Mouse (Mus musculus): Measurements from ENCODE around the gene Sh3pxd2a. TPM values are rescaled to one million over a fixed set of nuclear protein-coding genes. Genes with fewer than 3 reads are reported as not detected.

The Sh3pxd2a gene
- polyA plus RNA-seq, 1 experiment from 2014 or later: 6.9 TPM

DNA sequence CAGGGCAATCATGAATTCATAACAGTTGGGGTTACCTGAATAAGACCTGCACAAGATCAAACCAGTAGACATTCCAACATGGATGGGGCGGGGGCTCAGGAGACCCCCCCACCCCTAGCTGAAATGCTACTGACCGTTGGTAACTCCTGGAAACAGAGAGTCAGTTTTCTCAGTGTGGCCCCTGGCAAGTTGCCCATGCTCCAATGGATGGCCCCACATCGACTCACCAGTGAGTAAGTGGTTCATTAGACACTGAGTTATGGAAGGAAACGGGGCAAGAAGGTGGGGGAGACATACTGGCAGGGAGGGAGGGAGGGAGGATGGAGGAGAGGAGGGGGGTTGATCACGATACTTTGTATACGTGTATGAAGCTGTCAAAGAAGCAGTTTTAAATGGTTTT lies 8.2 kb downstream of the Sh3pxd2a start:
- Histone ChIP-seq H3K27me3 (ENCODE audit: control insufficient read depth, insufficient read depth, low read length) (no peaks in the 10 kb centered on the region), H3K4me2 (replicated peaks; ENCODE audit: low read depth, low read length) (no peak overlapping the region), H3K27ac (ENCODE audit: low read depth, low read length) (no peak overlapping the region), H3K4me1 (replicated peaks; ENCODE audit: control insufficient read depth, insufficient read depth, low read length) (no peaks in the 10 kb centered on the region; the same call in 1 of the 2 replicates), H3K36me3 (ENCODE audit: control insufficient read depth, insufficient read depth, low read length) (no peaks in the 10 kb centered on the region), H3K4me3 (ENCODE audit: low read depth, low read length) (no peak overlapping the region), H3K9me3 (ENCODE audit: control insufficient read depth, low read length) (no peaks in the 10 kb centered on the region), H3K9ac (ENCODE audit: low read depth, low read length) (no peak overlapping the region)
- no peak for DNase-seq (ENCODE audit: low spot score)
- WGBS: 80% methylated on average over 6 of the region's 6 CpGs
- no peak for ATAC-seq (ENCODE audit: low FRiP score)

DNA sequence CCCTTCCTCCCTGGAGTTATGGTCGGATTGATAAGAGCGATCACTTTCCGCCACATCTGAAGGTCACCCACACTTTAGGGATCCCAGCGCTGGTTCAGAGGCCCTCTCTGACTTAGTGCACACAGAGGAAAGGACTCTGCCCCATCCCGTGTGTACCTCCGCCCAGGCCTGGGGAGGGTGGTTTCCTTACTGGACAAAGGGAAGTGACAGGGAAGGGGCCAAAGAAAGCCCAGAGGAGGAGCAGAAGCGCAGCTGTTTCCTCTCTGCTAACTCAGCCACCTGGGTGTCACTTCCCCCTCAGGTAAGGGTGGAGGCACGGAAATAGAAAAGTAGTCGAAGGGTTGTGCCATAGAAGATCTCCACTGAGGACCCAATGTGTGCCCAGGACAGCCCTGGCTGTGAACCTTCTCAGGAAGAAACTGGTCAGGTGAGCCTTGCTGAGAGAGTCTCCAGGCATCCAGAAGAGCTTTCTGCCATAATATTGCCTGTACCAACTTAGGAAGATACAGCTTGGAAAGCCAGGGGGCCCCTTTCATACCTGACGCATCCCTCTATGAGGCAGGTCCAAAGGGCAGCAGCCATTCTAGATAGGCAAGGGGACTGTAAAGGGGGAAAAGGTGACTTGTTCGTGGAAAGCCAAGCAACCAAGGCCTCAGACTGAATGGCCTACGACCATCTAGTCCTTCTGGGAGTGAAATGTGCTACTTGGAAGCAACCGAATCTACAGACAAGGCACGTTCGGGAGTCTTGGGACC lies 9.0 kb downstream of the Sh3pxd2a start:
- Histone ChIP-seq H3K27me3 (ENCODE audit: control insufficient read depth, insufficient read depth, low read length) (no peaks in the 10 kb centered on the region), H3K4me1 (replicated peaks; ENCODE audit: control insufficient read depth, insufficient read depth, low read length) (peaks cover 8% of the 10 kb centered on the region), H3K4me3 (ENCODE audit: low read depth, low read length) (no peak overlapping the region), H3K27ac (ENCODE audit: low read depth, low read length) (no peak overlapping the region), H3K9ac (ENCODE audit: low read depth, low read length) (no peak overlapping the region), H3K36me3 (ENCODE audit: control insufficient read depth, insufficient read depth, low read length) (no peaks in the 10 kb centered on the region), H3K4me2 (replicated peaks; ENCODE audit: low read depth, low read length) (no peak overlapping the region), H3K9me3 (ENCODE audit: control insufficient read depth, low read length) (no peaks in the 10 kb centered on the region)
- no peak for ATAC-seq (ENCODE audit: low FRiP score)
- DNase-seq (ENCODE audit: low spot score): no peak
- 87% methylated on average over 15 of the region's 15 CpGs for WGBS

DNA sequence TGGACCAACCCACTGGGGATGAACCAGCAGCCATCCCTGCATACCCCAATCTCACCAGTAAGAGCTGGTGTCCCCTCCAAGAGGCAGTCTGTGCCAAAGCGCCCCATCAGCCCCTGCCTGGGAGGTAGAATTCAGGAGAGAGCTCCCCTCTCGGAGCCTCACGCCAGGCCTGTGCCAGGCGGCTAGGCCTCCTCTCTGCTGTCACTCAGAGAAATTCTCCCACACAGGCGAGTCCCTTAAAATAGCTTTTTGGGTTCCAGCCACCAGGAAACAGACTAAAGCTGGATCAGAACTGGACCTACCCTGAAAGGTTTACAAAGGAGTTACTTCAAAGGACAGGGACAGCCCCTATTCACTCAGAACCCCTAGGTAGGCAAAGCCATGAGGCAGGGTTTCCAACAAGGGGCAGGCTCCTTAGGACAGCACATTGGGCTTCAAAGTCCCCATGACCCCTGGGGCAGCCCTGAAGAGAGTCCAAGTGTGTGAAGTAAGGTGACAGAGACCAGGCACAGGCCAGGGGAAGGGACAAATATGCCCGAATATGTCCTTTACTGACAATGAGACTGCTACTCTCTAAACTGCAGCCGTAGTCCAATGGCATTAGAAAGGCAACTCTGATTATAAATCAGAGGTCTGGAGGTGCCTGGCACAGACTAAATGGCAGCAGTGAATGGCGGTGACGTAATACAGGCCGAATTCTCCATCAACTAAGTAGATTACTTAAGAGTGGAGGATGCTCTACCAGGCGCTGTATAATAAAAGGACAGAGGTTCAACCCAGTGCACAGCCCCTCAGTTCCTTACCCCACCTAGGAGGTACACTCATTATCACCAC lies 9.8 kb downstream of the Sh3pxd2a start:
- Histone ChIP-seq H3K4me2 (replicated peaks; ENCODE audit: low read depth, low read length) (no peak overlapping the region), H3K9ac (ENCODE audit: low read depth, low read length) (no peak overlapping the region), H3K27me3 (ENCODE audit: control insufficient read depth, insufficient read depth, low read length) (no peaks in the 10 kb centered on the region), H3K4me1 (replicated peaks; ENCODE audit: control insufficient read depth, insufficient read depth, low read length) (peaks cover 8% of the 10 kb centered on the region), H3K27ac (ENCODE audit: low read depth, low read length) (no peak overlapping the region), H3K9me3 (ENCODE audit: control insufficient read depth, low read length) (no peaks in the 10 kb centered on the region), H3K4me3 (ENCODE audit: low read depth, low read length) (no peak overlapping the region), H3K36me3 (ENCODE audit: control insufficient read depth, insufficient read depth, low read length) (no peaks in the 10 kb centered on the region)
- DNase-seq (ENCODE audit: low spot score) (no peak), ATAC-seq (ENCODE audit: low FRiP score) (no peak)
- 77% methylated on average over 11 of the region's 11 CpGs for WGBS

DNA sequence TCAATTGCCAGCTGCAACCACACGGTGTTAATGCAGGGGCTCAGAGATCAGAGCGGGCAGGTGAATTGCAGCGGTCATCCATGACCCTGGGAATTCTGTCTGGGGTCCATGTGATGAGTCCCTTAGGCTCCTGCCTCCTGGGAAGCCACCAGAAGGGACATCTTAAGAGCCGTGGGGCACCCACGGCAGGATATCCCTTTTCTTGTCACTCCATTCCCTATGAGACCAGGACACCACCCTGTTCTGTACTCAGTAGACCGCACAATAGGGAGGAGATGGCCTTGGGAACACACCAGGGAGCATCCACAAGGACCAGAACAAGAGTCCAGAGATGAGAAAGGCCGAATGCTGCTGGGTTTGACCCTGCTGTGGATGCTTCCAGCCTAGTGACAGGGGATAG lies 10.8 kb downstream of the Sh3pxd2a start:
- Histone ChIP-seq H3K27ac (ENCODE audit: low read depth, low read length) (no peak overlapping the region), H3K9ac (ENCODE audit: low read depth, low read length) (no peak overlapping the region), H3K4me1 (replicated peaks; ENCODE audit: control insufficient read depth, insufficient read depth, low read length) (peaks cover 8% of the 10 kb centered on the region), H3K27me3 (ENCODE audit: control insufficient read depth, insufficient read depth, low read length) (no peaks in the 10 kb centered on the region), H3K4me3 (ENCODE audit: low read depth, low read length) (no peak overlapping the region), H3K4me2 (replicated peaks; ENCODE audit: low read depth, low read length) (no peak overlapping the region), H3K9me3 (ENCODE audit: control insufficient read depth, low read length) (no peaks in the 10 kb centered on the region), H3K36me3 (ENCODE audit: control insufficient read depth, insufficient read depth, low read length) (no peaks in the 10 kb centered on the region)
- ATAC-seq (ENCODE audit: low FRiP score) (no peak), DNase-seq (ENCODE audit: low spot score) (no peak)
- WGBS: 91% methylated on average over 7 of the region's 7 CpGs

DNA sequence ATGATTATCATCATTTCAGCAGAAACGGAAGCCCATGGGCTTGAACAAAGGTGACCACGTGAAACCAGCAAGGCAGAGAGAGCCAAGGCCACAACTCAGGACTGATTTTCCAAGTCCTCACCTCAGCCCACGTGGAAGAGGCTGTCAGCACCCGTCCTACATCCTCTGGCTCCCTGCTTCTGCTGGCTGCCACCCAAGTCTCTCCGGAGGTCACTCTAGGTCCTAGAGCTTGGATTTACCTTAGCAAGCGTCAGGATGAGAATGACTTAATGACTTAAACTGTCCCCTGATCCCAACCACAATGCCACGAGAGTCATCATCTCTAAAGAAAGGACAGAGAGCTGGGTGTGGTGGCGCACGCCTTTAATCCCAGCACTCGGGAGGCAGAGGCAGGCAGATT lies 11.5 kb downstream of the Sh3pxd2a start:
- Histone ChIP-seq H3K27me3 (ENCODE audit: control insufficient read depth, insufficient read depth, low read length) (no peaks in the 10 kb centered on the region), H3K4me3 (ENCODE audit: low read depth, low read length) (no peak overlapping the region), H3K36me3 (ENCODE audit: control insufficient read depth, insufficient read depth, low read length) (no peaks in the 10 kb centered on the region), H3K4me1 (replicated peaks; ENCODE audit: control insufficient read depth, insufficient read depth, low read length) (peaks cover 8% of the 10 kb centered on the region), H3K4me2 (replicated peaks; ENCODE audit: low read depth, low read length) (no peak overlapping the region), H3K9ac (ENCODE audit: low read depth, low read length) (no peak overlapping the region), H3K9me3 (ENCODE audit: control insufficient read depth, low read length) (no peaks in the 10 kb centered on the region), H3K27ac (ENCODE audit: low read depth, low read length) (no peak overlapping the region)
- DNase-seq (ENCODE audit: low spot score) (no peak), ATAC-seq (ENCODE audit: low FRiP score) (no peak)
- 91% methylated on average over 10 of the region's 10 CpGs for WGBS

DNA sequence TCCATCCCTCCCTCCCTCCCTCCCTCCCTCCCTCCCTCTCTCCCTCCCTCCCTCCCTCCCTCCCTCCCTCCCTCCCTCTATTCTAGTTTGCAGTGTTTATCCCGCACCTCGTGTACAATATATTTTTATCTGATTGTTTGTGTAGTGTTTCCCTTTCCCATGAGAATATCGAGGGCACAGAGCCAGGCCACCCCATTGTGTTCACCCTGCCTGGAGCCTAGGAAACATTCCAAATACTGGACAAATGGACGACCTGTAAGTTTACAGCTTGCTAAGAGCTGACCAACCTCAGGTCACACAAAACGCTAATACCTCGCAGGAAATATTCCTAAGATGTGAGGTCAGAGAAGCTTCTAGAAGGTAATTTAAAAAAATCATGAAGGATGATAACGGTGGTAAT lies 12.0 kb downstream of the Sh3pxd2a start:
- H3K4me1 ChIP-seq (replicated peaks; ENCODE audit: control insufficient read depth, insufficient read depth, low read length): peaks cover 8% of the 10 kb centered on the region
- H3K4me3 ChIP-seq (ENCODE audit: low read depth, low read length): no peak overlapping the region
- H3K27me3 ChIP-seq (ENCODE audit: control insufficient read depth, insufficient read depth, low read length): no peaks in the 10 kb centered on the region
- no peak overlapping the region for H3K27ac ChIP-seq (ENCODE audit: low read depth, low read length)
- H3K9ac ChIP-seq (ENCODE audit: low read depth, low read length): no peak overlapping the region
- H3K9me3 ChIP-seq (ENCODE audit: control insufficient read depth, low read length): no peaks in the 10 kb centered on the region
- DNase-seq (ENCODE audit: low spot score) (no peak), ATAC-seq (ENCODE audit: low FRiP score) (no peak)
- no peaks in the 10 kb centered on the region for H3K36me3 ChIP-seq (ENCODE audit: control insufficient read depth, insufficient read depth, low read length)
- H3K4me2 ChIP-seq (replicated peaks; ENCODE audit: low read depth, low read length): no peak overlapping the region
- WGBS: 90% methylated on average over 6 of the region's 7 CpGs

DNA sequence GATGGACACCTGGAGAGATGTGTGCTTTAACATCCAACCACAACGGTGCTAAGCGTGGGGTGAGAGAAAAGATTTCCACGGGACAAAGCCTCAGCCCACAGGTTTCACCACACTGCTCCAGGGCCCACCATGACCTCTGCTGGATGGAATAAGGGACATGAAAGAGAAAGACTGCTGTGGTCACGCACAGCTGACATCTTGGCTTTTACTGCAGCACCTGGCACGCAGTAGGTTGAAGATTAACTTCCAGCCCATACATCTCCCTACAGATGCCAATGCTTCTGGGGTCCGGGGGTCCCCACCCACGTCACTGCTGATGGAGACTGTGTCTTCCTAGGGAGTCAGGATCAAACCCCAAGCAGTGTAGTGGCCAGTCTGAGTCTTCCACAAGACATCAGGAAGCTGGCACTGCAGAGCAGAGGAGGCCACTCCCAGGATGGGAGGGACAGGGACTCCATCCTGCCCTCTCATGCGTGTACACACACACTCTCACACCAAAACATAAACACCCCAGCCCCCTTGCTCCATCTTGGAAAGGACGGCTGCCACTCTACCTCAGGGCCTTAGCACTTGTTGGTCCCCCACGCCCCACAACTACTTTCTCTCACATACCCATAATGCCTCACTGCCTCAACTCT lies 12.6 kb downstream of the Sh3pxd2a start:
- Histone ChIP-seq H3K4me2 (replicated peaks; ENCODE audit: low read depth, low read length) (no peak overlapping the region), H3K9ac (ENCODE audit: low read depth, low read length) (no peak overlapping the region), H3K4me3 (ENCODE audit: low read depth, low read length) (no peak overlapping the region), H3K4me1 (replicated peaks; ENCODE audit: control insufficient read depth, insufficient read depth, low read length) (peaks cover 13% of the 10 kb centered on the region), H3K9me3 (ENCODE audit: control insufficient read depth, low read length) (no peaks in the 10 kb centered on the region), H3K27me3 (ENCODE audit: control insufficient read depth, insufficient read depth, low read length) (no peaks in the 10 kb centered on the region), H3K36me3 (ENCODE audit: control insufficient read depth, insufficient read depth, low read length) (no peaks in the 10 kb centered on the region), H3K27ac (ENCODE audit: low read depth, low read length) (no peak overlapping the region)
- no peak for ATAC-seq (ENCODE audit: low FRiP score)
- 68% methylated on average over 10 of the region's 10 CpGs for WGBS
- DNase-seq (ENCODE audit: low spot score): no peak

DNA sequence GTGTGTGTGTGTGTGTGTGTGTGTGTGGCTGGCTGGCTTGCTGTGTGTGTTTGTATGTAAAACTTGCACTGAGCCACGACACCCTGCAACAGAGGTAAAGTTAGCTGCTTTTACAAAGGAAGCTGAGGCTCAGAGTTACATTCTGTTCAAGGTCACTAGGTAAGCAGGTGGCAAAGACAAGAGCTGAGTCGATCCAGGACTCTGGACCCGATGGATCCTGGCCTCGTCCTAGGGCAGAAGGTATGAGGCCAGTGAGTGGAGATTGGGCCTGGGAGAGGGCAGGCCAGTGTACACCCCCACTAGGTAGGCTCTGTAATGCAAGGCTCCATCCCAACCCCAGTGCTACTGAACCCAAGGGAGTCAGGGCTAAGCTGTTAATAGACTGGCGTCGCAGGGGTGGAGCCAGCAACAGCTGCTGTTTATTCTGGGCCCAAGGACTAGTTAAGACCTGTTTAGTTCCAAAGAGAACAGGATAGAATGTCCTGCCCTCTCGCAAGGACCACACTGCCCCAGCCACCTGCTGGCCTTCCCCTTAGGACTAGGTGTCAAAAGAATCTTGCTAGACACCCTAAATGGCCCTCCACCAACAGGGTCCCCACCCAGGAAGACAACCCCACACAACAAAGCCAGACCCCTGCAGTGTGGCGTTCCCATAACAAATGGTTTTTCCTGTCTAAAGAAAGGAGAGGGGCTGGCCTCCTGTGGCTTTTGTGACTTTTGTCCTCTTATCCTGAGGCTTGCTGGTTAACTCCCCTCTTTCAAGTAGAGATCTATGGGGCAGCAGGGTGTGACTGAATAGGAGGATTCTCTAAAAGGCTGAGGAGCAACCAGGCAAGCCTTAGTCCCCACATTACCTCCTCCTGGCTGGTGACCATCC lies 13.7 kb downstream of the Sh3pxd2a start:
- Histone ChIP-seq H3K9ac (ENCODE audit: low read depth, low read length) (no peak overlapping the region), H3K4me2 (replicated peaks; ENCODE audit: low read depth, low read length) (no peak overlapping the region), H3K9me3 (ENCODE audit: control insufficient read depth, low read length) (no peaks in the 10 kb centered on the region), H3K36me3 (ENCODE audit: control insufficient read depth, insufficient read depth, low read length) (no peaks in the 10 kb centered on the region), H3K27ac (ENCODE audit: low read depth, low read length) (no peak overlapping the region), H3K4me1 (replicated peaks; ENCODE audit: control insufficient read depth, insufficient read depth, low read length) (peaks cover 15% of the 10 kb centered on the region), H3K4me3 (ENCODE audit: low read depth, low read length) (no peak overlapping the region), H3K27me3 (ENCODE audit: control insufficient read depth, insufficient read depth, low read length) (no peaks in the 10 kb centered on the region)
- 27% methylated on average over 8 of the region's 8 CpGs for WGBS
- ATAC-seq (ENCODE audit: low FRiP score): no peak
- no peak for DNase-seq (ENCODE audit: low spot score)

All from hindbrain, embryonic 11.5 days (tissue).